Mouse (Mus musculus): Measurements from ENCODE around the gene Slc9a1. TPM values are rescaled to one million over a fixed set of nuclear protein-coding genes. Genes with fewer than 3 reads are reported as not detected.

The Slc9a1 gene
- 56.6 and 70.6 TPM in 2 replicates for polyA plus RNA-seq (2012)

- TF ChIP-seq GATA1 (IDR thresholded peaks at IDR 0.05; ENCODE audit: low read length), result no peak
Observed at GRCm38 (mm10) chr4:133369553-133370297, at the start of gene Slc9a1. Gene Slc9a1 (plus strand): TSS chr4:133369706.

- TF ChIP-seq GATA1 (IDR thresholded peaks at IDR 0.05; ENCODE audit: low read length), result no peak
Observed at GRCm38 (mm10) chr4:133328129-133328528, 41.4 kb upstream of the Slc9a1 start.

- no peak for TF ChIP-seq GATA1 (IDR thresholded peaks at IDR 0.05; ENCODE audit: low read length)
Observed at GRCm38 (mm10) chr4:133330296-133330695, 39.2 kb upstream of the Slc9a1 start.

- no peak for TF ChIP-seq GATA1 (IDR thresholded peaks at IDR 0.05; ENCODE audit: low read length)
Observed at GRCm38 (mm10) chr4:133333306-133333705, 36.2 kb upstream of the Slc9a1 start.

GRCm38 (mm10) chr4:133337833-133338520 is 31.5 kb upstream of the Slc9a1 start:
- TF ChIP-seq GATA1 (IDR thresholded peaks at IDR 0.05; ENCODE audit: low read length), result no peak

GRCm38 (mm10) chr4:133338521-133339095 is 30.9 kb upstream of the Slc9a1 start:
- no peak for TF ChIP-seq GATA1 (IDR thresholded peaks at IDR 0.05; ENCODE audit: low read length)

- TF ChIP-seq GATA1 (IDR thresholded peaks at IDR 0.05; ENCODE audit: low read length), result no peak
Observed at GRCm38 (mm10) chr4:133339148-133339749, 30.3 kb upstream of the Slc9a1 start.

GRCm38 (mm10) chr4:133340217-133340616 is 29.3 kb upstream of the Slc9a1 start:
- no peak for TF ChIP-seq GATA1 (IDR thresholded peaks at IDR 0.05; ENCODE audit: low read length)

- TF ChIP-seq GATA1 (IDR thresholded peaks at IDR 0.05; ENCODE audit: low read length), result no peak
Observed at GRCm38 (mm10) chr4:133344112-133344511, 25.4 kb upstream of the Slc9a1 start.

GRCm38 (mm10) chr4:133345702-133346101 is 23.8 kb upstream of the Slc9a1 start:
- TF ChIP-seq GATA1 (IDR thresholded peaks at IDR 0.05; ENCODE audit: low read length), result no peak

GRCm38 (mm10) chr4:133346577-133346976 is 22.9 kb upstream of the Slc9a1 start:
- TF ChIP-seq GATA1 (IDR thresholded peaks at IDR 0.05; ENCODE audit: low read length), result no peak

GRCm38 (mm10) chr4:133347624-133348023 is 21.9 kb upstream of the Slc9a1 start:
- TF ChIP-seq GATA1 (IDR thresholded peaks at IDR 0.05; ENCODE audit: low read length), result no peak

GRCm38 (mm10) chr4:133348051-133348775 is 21.3 kb upstream of the Slc9a1 start:
- TF ChIP-seq GATA1 (IDR thresholded peaks at IDR 0.05; ENCODE audit: low read length), result no peak

- TF ChIP-seq GATA1 (IDR thresholded peaks at IDR 0.05; ENCODE audit: low read length), result no peak
Observed at GRCm38 (mm10) chr4:133352797-133353196, 16.7 kb upstream of the Slc9a1 start.

Data from G1E-ER4 (cell line).